Mouse (Mus musculus) cortical plate, adult 2 months (tissue): Measurements from ENCODE around the gene Cd200r1. TPM values are rescaled to one million over a fixed set of nuclear protein-coding genes. Genes with fewer than 3 reads are reported as not detected.

Experiments
- H3K27ac ChIP-seq: fragments of 200-500 bp; 2 replicates; pipeline ENCODE4 v1.5.1; 2012; ENCODE audit warnings: low read length, control low read depth, inconsistent platforms; ENCODE audit not compliant: insufficient read depth
- H3K4me1 ChIP-seq: fragments of 200-500 bp; 2 replicates; pipeline ENCODE4 v1.6.1; 2011; ENCODE audit warnings: low read length; ENCODE audit not compliant: control insufficient read depth, insufficient read depth
- H3K4me3 ChIP-seq: fragments of 200-500 bp; 2 replicates; pipeline ENCODE4 v1.5.1; 2011; ENCODE audit warnings: mild to moderate bottlenecking, low read length, control low read depth; ENCODE audit not compliant: insufficient read depth
- CTCF ChIP-seq: fragments of 200-500 bp; IDR thresholded peaks from 2 replicates; pipeline ENCODE4 v1.5.1; 2011; ENCODE audit warnings: mild to moderate bottlenecking, control low read depth, low read length; ENCODE audit not compliant: insufficient read depth; ENCODE audit errors: extremely low read depth
- POLR2A ChIP-seq: fragments of 200-500 bp; IDR thresholded peaks from 2 replicates; pipeline ENCODE4 v1.6.1; 2011; ENCODE audit warnings: mild to moderate bottlenecking, low read length, control low read depth; ENCODE audit not compliant: insufficient read depth; ENCODE audit errors: extremely low read depth
- polyA plus RNA-seq: library from polyadenylated mRNA; depleted of rRNA; stranded (reverse); fragments of >200 nt; gene quantifications from 2 replicates; pipeline ENCODE4 v1.2.3, GENCODE M21; 2012

Gene Cd200r1
- polyA plus RNA-seq, 1 experiment, result 0.75 TPM

- H3K4me1 ChIP-seq, result no peaks in the 10 kb centered on the region; the same call in 1 of the 2 replicates
- no peak overlapping the region for H3K27ac ChIP-seq
- H3K4me3 ChIP-seq, result peak overlapping the region; percentile 50; the same call in 1 of the 2 replicates
- no peak for TF ChIP-seq POLR2A
- peak; percentile 92 for TF ChIP-seq CTCF
These were observed 40.0 kb upstream of the Cd200r1 start for GRCm38 (mm10) chr16:44725286-44726223.

- TF ChIP-seq CTCF (no peak), POLR2A (no peak)
- Histone ChIP-seq H3K27ac (no peak overlapping the region), H3K4me1 (no peaks in the 10 kb centered on the region; the same call in 1 of the 2 replicates), H3K4me3 (no peak overlapping the region)
These were observed 38.0 kb upstream of the Cd200r1 start for GRCm38 (mm10) chr16:44727525-44727924.

- Histone ChIP-seq H3K4me3 (no peak overlapping the region), H3K27ac (no peak overlapping the region), H3K4me1 (no peaks in the 10 kb centered on the region)
- TF ChIP-seq CTCF, result no peak
- TF ChIP-seq POLR2A, result no peak
These were observed 31.5 kb upstream of the Cd200r1 start for GRCm38 (mm10) chr16:44734059-44734458.

DNA sequence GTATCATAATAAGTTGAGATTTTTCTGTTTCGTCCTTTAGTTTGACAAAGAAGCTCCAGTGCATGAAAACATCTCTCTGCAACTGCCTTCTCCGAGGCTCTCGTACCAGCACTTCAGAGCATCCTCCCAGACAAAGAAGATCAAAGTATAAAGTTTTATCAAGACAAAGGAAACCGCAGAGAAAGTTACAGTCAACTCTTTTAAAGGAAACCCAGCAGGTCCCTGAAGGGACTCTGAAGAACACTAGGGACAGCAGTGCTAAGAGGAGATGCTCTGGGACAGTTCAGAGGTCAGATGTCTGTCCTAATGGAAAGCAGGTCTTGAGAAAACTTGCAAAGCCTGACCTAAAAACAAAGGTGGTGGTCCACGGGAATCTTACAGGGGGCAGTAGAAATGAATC, 29.9 kb upstream of the Cd200r1 start:
- TF ChIP-seq POLR2A (no peak), CTCF (no peak)
- Histone ChIP-seq H3K4me1 (no peaks in the 10 kb centered on the region), H3K27ac (no peak overlapping the region), H3K4me3 (no peak overlapping the region)

GRCm38 (mm10) chr16:44736118-44736517, 29.4 kb upstream of the Cd200r1 start:
- no peak overlapping the region for H3K27ac ChIP-seq
- no peaks in the 10 kb centered on the region for H3K4me1 ChIP-seq
- no peak overlapping the region for H3K4me3 ChIP-seq
- TF ChIP-seq CTCF (no peak), POLR2A (no peak)

- Histone ChIP-seq H3K27ac (no peak overlapping the region), H3K4me3 (no peak overlapping the region)
- no peak for TF ChIP-seq CTCF
These were observed 22.8 kb upstream of the Cd200r1 start for GRCm38 (mm10) chr16:44742753-44743152.

GRCm38 (mm10) chr16:44745471-44745865, 20.1 kb upstream of the Cd200r1 start:
- TF ChIP-seq POLR2A, result no peak
- no peak for TF ChIP-seq CTCF
- Histone ChIP-seq H3K4me3 (peak overlapping the region; percentile 87), H3K4me1 (peaks cover 2% of the 10 kb centered on the region; the same call in 1 of the 2 replicates), H3K27ac (peak overlapping the region; percentile 90; the same call in 1 of the 2 replicates)

More at GRCm38 (mm10) chr16:44742753-44743152, 22.8 kb upstream of the Cd200r1 start:
- H3K4me1 ChIP-seq, result peaks cover 2% of the 10 kb centered on the region; the same call in 1 of the 2 replicates

DNA sequence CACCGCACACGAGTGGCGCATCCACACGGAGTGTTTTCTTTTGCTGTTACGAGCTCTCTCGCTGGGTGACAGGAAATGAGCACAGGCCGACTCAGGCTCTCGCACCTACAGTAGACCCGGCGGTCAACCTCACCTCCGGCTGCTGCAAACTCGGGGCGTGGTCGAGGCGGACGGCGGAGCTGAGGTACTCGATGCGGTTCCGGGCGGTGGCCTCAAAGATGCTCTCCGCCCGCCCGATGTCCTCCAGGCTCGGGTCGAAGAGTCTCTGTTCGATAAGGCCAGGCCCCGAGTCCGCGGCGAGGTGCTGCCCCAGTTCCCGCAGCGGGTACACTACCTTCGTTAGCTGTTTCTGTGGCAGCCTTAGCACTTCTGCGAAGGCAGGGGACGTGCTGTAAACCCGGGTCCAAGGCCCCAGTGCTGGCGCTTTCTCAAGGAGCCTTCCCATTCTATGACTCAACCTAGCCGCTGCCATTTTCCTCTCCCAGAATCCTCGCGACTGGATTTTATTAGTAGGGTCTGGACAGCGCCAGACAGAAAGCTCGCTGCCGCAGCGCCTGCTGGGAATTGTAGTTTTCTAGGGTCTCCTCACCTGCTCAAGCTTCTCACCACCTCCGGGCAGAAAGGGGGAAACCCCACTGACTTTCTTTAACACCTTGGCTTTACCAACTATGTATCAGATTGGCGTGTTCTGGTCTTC, 19.5 kb upstream of the Cd200r1 start, which contains the start of gene Gtpbp8:
Gene Gtpbp8, minus strand, starts transcription at position 498 of the 697 bp plus-strand sequence.
- peak within 1 kb of the TSS; percentile 87 for H3K4me3 ChIP-seq
- no peak for TF ChIP-seq CTCF
- TF ChIP-seq POLR2A, result peak; percentile 92
- H3K27ac ChIP-seq, result peak within 1 kb of the TSS; percentile 90
- peaks cover 2% of the 10 kb centered on the region; the same call in 1 of the 2 replicates for H3K4me1 ChIP-seq

DNA sequence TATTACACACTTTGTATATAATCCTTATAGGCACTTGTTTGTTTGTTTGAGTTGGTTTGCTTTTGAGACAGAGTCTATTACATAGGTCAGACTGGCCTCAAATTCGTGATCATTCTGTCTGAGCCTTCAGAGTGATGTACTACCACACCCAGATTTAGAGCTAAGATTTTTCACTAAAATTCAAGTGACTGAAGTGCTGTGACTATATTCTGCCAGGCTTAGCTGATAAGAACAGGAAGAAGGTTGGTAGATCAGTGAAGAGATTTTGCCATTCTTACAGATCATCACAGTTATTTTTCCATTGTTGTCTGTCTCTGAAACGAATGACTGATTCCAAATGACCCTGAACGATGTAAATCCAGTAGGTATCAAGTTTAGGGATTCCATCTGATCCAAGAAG, 17.5 kb upstream of the Cd200r1 start:
- no peak for TF ChIP-seq CTCF
- no peak for TF ChIP-seq POLR2A
- H3K27ac ChIP-seq, result no peak overlapping the region
- H3K4me3 ChIP-seq, result no peak overlapping the region
- peaks cover 2% of the 10 kb centered on the region; the same call in 1 of the 2 replicates for H3K4me1 ChIP-seq

DNA sequence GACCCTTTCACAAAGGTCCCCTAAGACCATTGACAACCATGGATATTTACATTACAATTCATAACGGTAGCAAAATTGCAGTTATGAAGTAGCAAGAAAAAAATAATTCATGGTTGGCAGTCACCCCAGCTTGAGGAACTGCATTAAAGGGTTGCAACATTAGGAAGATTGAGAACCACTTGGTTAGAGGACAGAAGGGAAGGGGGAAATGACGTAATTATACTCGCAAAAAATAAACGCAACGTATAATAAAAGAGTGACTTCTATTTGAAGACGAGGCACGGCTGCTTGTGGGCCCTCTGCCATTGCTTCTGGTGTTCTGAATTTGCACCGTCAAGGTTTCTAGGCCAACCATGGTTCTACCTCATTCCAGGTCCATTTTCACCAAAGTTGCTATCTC, 7.8 kb upstream of the Cd200r1 start:
- H3K4me3 ChIP-seq, result no peak overlapping the region
- TF ChIP-seq POLR2A (no peak), CTCF (no peak)
- no peaks in the 10 kb centered on the region for H3K4me1 ChIP-seq
- no peak overlapping the region for H3K27ac ChIP-seq
